Mouse (Mus musculus) CH12.LX (cell line): ENCODE measurements around the gene Parp9. TPM values are rescaled to one million over a fixed set of nuclear protein-coding genes. Genes with fewer than 3 reads are reported as not detected.

Experiments
- DNase-seq: peaks from one replicate; pipeline ENCODE4 v3.0.0-alpha.2; 2013; ENCODE audit errors: extremely low read depth
- H3K27ac ChIP-seq: 2 replicates; pipeline ENCODE4 v1.5.1; 2012; ENCODE audit warnings: low read depth, mild to moderate bottlenecking, control low read depth, moderate library complexity; ENCODE audit not compliant: insufficient read depth
- H3K27me3 ChIP-seq: replicated peaks from 2 replicates; pipeline ENCODE3; 2012; ENCODE audit warnings: inconsistent platforms
- H3K36me3 ChIP-seq, 2 experiments: replicated peaks in 1 of 2; 2 replicates each; pipeline versions ENCODE3 to v1.6.1; 2012; ENCODE audit warnings: inconsistent platforms in 1 of 2, low read length in 1 of 2, mild to moderate bottlenecking in 1 of 2, mixed read lengths in 1 of 2, moderate library complexity in 1 of 2; ENCODE audit not compliant: control insufficient read depth in 1 of 2, insufficient read depth in 1 of 2
- H3K4me1 ChIP-seq, 2 experiments: 2 replicates each; pipeline ENCODE4 v1.6.1; 2012; ENCODE audit warnings: inconsistent platforms in 1 of 2, moderate library complexity in 1 of 2; ENCODE audit not compliant: insufficient read depth in 2 of 2, control insufficient read depth in 1 of 2
- H3K4me2 ChIP-seq: 2 replicates; pipeline ENCODE4 v1.6.1; 2012; ENCODE audit warnings: low read depth, mild to moderate bottlenecking, control low read depth; ENCODE audit not compliant: poor library complexity, insufficient read depth, severe bottlenecking
- H3K4me3 ChIP-seq, 3 experiments: fragments of 150-350 bp in 1 of 3; sonication (generic) in 1 of 3; replicated peaks in 1 of 3; 2 replicates each; pipeline versions ENCODE3 to v1.5.1; 2011 to 2012; ENCODE audit warnings: low read depth in 2 of 3, low read length in 2 of 3, mild to moderate bottlenecking in 2 of 3, moderate library complexity in 2 of 3, control low read depth in 1 of 3, improper control_type of control experiment in 1 of 3, inconsistent platforms in 1 of 3, mixed read lengths in 1 of 3; ENCODE audit not compliant: poor library complexity in 1 of 3
- H3K79me2 ChIP-seq: replicated peaks from 2 replicates; pipeline ENCODE4 v1.6.1; 2012; ENCODE audit warnings: mild to moderate bottlenecking, moderate library complexity; ENCODE audit not compliant: control insufficient read depth, poor library complexity, insufficient read depth, severe bottlenecking; ENCODE audit errors: extremely low read depth
- H3K9ac ChIP-seq: 2 replicates; pipeline ENCODE4 v1.6.1; 2012; ENCODE audit warnings: low read depth, mild to moderate bottlenecking, control low read depth, moderate library complexity; ENCODE audit not compliant: insufficient read depth
- H3K9me3 ChIP-seq: replicated peaks from 2 replicates; pipeline ENCODE3; 2012; ENCODE audit warnings: low read length, inconsistent platforms, mixed read lengths
- CHD1 ChIP-seq: IDR thresholded peaks from 2 replicates; pipeline ENCODE4 v1.6.1; 2012; ENCODE audit warnings: low read depth, low read length, improper control_type of control experiment, inconsistent platforms
- CTCF ChIP-seq, 2 experiments: IDR thresholded peaks in 1 of 2; conservative IDR thresholded peaks in 1 of 2; 2 replicates each; pipeline ENCODE4 v1.5.1; 2011 to 2012; ENCODE audit warnings: low read depth in 2 of 2, low read length in 2 of 2, improper control_type of control experiment in 1 of 2, inconsistent platforms in 1 of 2, mild to moderate bottlenecking in 1 of 2, moderate library complexity in 1 of 2
- EP300 ChIP-seq: IDR thresholded peaks from 2 replicates; pipeline ENCODE4 v1.6.1; 2011; ENCODE audit warnings: low read length, improper control_type of control experiment
- ETS1 ChIP-seq: conservative IDR thresholded peaks from 2 replicates; pipeline ENCODE4 v1.6.1; 2012; ENCODE audit warnings: low read depth, mild to moderate bottlenecking, inconsistent platforms, low read length, improper control_type of control experiment, moderate library complexity
- GABPA ChIP-seq: IDR thresholded peaks from 2 replicates; pipeline ENCODE4 v1.6.1; 2012; ENCODE audit warnings: low read depth, low read length, improper control_type of control experiment, inconsistent platforms; ENCODE audit not compliant: insufficient replicate concordance
- IRF4 ChIP-seq: IDR thresholded peaks from 2 replicates; pipeline ENCODE4 v1.6.1; 2014; ENCODE audit warnings: low read depth, mild to moderate bottlenecking, inconsistent platforms, low read length, improper control_type of control experiment
- MAFK ChIP-seq: IDR thresholded peaks from 2 replicates; pipeline ENCODE4 v1.6.1; 2011; ENCODE audit warnings: low read length, improper control_type of control experiment; ENCODE audit not compliant: insufficient replicate concordance
- MAX ChIP-seq: IDR thresholded peaks from 2 replicates; pipeline ENCODE4 v1.6.1; 2011; ENCODE audit warnings: low read length, improper control_type of control experiment
- MAZ ChIP-seq: IDR thresholded peaks from 2 replicates; pipeline ENCODE4 v1.6.1; 2012; ENCODE audit warnings: low read depth, mild to moderate bottlenecking, inconsistent platforms, low read length, improper control_type of control experiment, moderate library complexity
- MEF2A ChIP-seq: IDR thresholded peaks from 2 replicates; pipeline ENCODE4 v1.6.1; 2014; ENCODE audit warnings: low read depth, mild to moderate bottlenecking, inconsistent platforms, low read length, improper control_type of control experiment, borderline replicate concordance
- MYC ChIP-seq: IDR thresholded peaks from 2 replicates; pipeline ENCODE4 v1.6.1; 2011; ENCODE audit warnings: low read depth, mild to moderate bottlenecking, improper control_type of control experiment, low read length
- NELFE ChIP-seq: IDR thresholded peaks from 2 replicates; pipeline ENCODE4 v1.6.1; 2011; ENCODE audit warnings: low read depth, low read length, improper control_type of control experiment
- PAX5 ChIP-seq: IDR thresholded peaks from 2 replicates; pipeline ENCODE4 v1.6.1; 2012; ENCODE audit warnings: low read length, inconsistent platforms, mixed read lengths
- POLR2A ChIP-seq: IDR thresholded peaks from 2 replicates; pipeline ENCODE4 v1.6.1; 2011; ENCODE audit warnings: low read depth, mild to moderate bottlenecking, improper control_type of control experiment, low read length
- RAD21 ChIP-seq: IDR thresholded peaks from 2 replicates; pipeline ENCODE4 v1.6.1; 2011; ENCODE audit warnings: low read depth, mild to moderate bottlenecking, low read length, improper control_type of control experiment, moderate library complexity
- SIN3A ChIP-seq: IDR thresholded peaks from 2 replicates; pipeline ENCODE4 v1.6.1; 2012; ENCODE audit warnings: low read length, improper control_type of control experiment, inconsistent platforms
- SMC3 ChIP-seq: IDR thresholded peaks from 2 replicates; pipeline ENCODE4 v1.6.1; 2011; ENCODE audit warnings: low read depth, low read length, improper control_type of control experiment
- TBP ChIP-seq: conservative IDR thresholded peaks from 2 replicates; pipeline ENCODE4 v1.6.1; 2011; ENCODE audit warnings: low read depth, low read length, improper control_type of control experiment
- TCF12 ChIP-seq: IDR thresholded peaks from 2 replicates; pipeline ENCODE4 v1.6.1; 2014; ENCODE audit warnings: low read depth, mild to moderate bottlenecking, inconsistent platforms, low read length, improper control_type of control experiment
- USF1 ChIP-seq: IDR thresholded peaks from 2 replicates; pipeline ENCODE4 v1.6.1; 2014; ENCODE audit warnings: low read depth, mild to moderate bottlenecking, inconsistent platforms, low read length, improper control_type of control experiment
- USF2 ChIP-seq: conservative IDR thresholded peaks from 2 replicates; pipeline ENCODE4 v1.6.1; 2011; ENCODE audit warnings: low read depth, low read length, improper control_type of control experiment
- ZKSCAN1 ChIP-seq: IDR thresholded peaks from 2 replicates; pipeline ENCODE4 v1.6.1; 2012; ENCODE audit warnings: low read depth, inconsistent platforms, low read length, improper control_type of control experiment, borderline replicate concordance
- ZMIZ1 ChIP-seq: IDR thresholded peaks from 2 replicates; pipeline ENCODE4 v1.6.1; 2012; ENCODE audit warnings: low read depth, mild to moderate bottlenecking, inconsistent platforms, low read length, improper control_type of control experiment
- ZNF384 ChIP-seq: IDR thresholded peaks from 2 replicates; pipeline ENCODE4 v1.6.1; 2012; ENCODE audit warnings: low read depth, low read length, improper control_type of control experiment, inconsistent platforms
- dilution Hi-C: fragments of 300-500 bp; cut with MboI; formaldehyde crosslinking; loops from 2 replicates; pipeline ENCODE4 v1.14.3; 2020; ENCODE audit warnings: low sequenced_read_pairs; ENCODE audit not compliant: extremely low pct_unique_long_range_greater_than_20kb, extremely low pct_ligation_motif_present
- in situ Hi-C: fragments of 300-500 bp; cut with MboI; formaldehyde crosslinking; loops from 3 replicates; pipeline ENCODE4 v1.14.3; 2019; ENCODE audit warnings: low sequenced_read_pairs, low pct_ligation_motif_present, low pct_unique_long_range_greater_than_20kb, mixed read lengths
- polyA plus RNA-seq: library from polyadenylated mRNA; unstranded; fragments of >175 nt; gene quantifications from 2 replicates; pipeline ENCODE4 v1.2.1, GENCODE M21; 2012; ENCODE audit warnings: low read depth; ENCODE audit not compliant: insufficient read length
- total RNA-seq, 2 experiments: library from RNA; depleted of rRNA; stranded (reverse); fragments of 300-350 nt in 1 of 2; fragments of >200 nt in 1 of 2; gene quantifications; 2 replicates each; pipeline ENCODE4 v1.2.3; 2012 to 2014

Parp9 gene
- total and polyA plus RNA-seq, 3 experiments = 30.3 to 53.1 (median 33.2) TPM

- Histone ChIP-seq H3K79me2 (no peaks in the 10 kb centered on the region), H3K9me3 (no peaks in the 10 kb centered on the region), H3K4me3 (no peak overlapping the region), H3K27me3 (no peaks in the 10 kb centered on the region), H3K9ac (no peak overlapping the region), H3K4me1 (no peaks in the 10 kb centered on the region), H3K27ac (no peak overlapping the region), H3K36me3 (peaks cover 46 to 83% of the 10 kb centered on the region in 2 experiments), H3K4me2 (no peak overlapping the region)
- dilution Hi-C loops = no loop called here
- DNase-seq = no peak
- in situ Hi-C loops = no loop called here
- TF ChIP-seq SIN3A = no peak
- TF ChIP-seq ZNF384 = peak; percentile 89
- no peak for TF ChIP-seq ETS1
- TF ChIP-seq CTCF (conservative IDR thresholded peaks at IDR 0.05 in 1 of 2, IDR thresholded peaks at IDR 0.05 in 1 of 2; ENCODE audit: low read depth in 2 of 2, low read length in 2 of 2) = peak in 1 of 2 experiments; percentile 63; a peak in 2 of 4 replicates
- peak; percentile 43 for TF ChIP-seq RAD21
- TF ChIP-seq SMC3 = peak; percentile 36
- TF ChIP-seq CHD1 = no peak
- TF ChIP-seq MAX = no peak
- 0 out of 2 replicates have a peak, but pooled peaks have one; percentile 59 for TF ChIP-seq TBP
- no peak for TF ChIP-seq MAFK
- TF ChIP-seq USF1 = no peak
- TF ChIP-seq USF2 = no peak
Observed at GRCm38 (mm10) chr16:35967319-35967718, 29.0 kb downstream of the Parp9 start.

- Histone ChIP-seq H3K9me3 (no peaks in the 10 kb centered on the region), H3K9ac (no peak overlapping the region), H3K27ac (no peak overlapping the region), H3K79me2 (no peaks in the 10 kb centered on the region), H3K4me1 (no peaks in the 10 kb centered on the region), H3K4me2 (no peak overlapping the region), H3K27me3 (no peaks in the 10 kb centered on the region), H3K4me3 (no peak overlapping the region), H3K36me3 (peaks cover 49 to 87% of the 10 kb centered on the region in 2 experiments)
- dilution Hi-C loops (no loop called here), in situ Hi-C loops (no loop called here)
- DNase-seq = no peak
- no peak for TF ChIP-seq PAX5
- TF ChIP-seq MYC = no peak
- TF ChIP-seq GABPA = no peak
- TF ChIP-seq RAD21 = no peak
- no peak for TF ChIP-seq MAFK
- TF ChIP-seq TCF12 = no peak
- no peak for TF ChIP-seq MAZ
- no peak for TF ChIP-seq CTCF (conservative IDR thresholded peaks at IDR 0.05 in 1 of 2, IDR thresholded peaks at IDR 0.05 in 1 of 2; ENCODE audit: low read depth in 2 of 2, low read length in 2 of 2)
- no peak for TF ChIP-seq ZMIZ1
- no peak for TF ChIP-seq SMC3
- TF ChIP-seq ZKSCAN1 = no peak
- no peak for TF ChIP-seq EP300
- TF ChIP-seq IRF4 = no peak
- TF ChIP-seq USF2 = no peak
- no peak for TF ChIP-seq POLR2A
- TF ChIP-seq NELFE = no peak
- no peak for TF ChIP-seq MEF2A
- TF ChIP-seq ETS1 = no peak
- TF ChIP-seq TBP = no peak
Observed at GRCm38 (mm10) chr16:35968149-35968548, 29.9 kb downstream of the Parp9 start.
